Mouse (Mus musculus) E14TG2a.4 (cell line): ENCODE measurements around the gene Rabepk.
A peak's percentile ranks its signal among the peaks of the same experiment; 100 is the strongest.
"Not testable (repeated sequence)": the region's sequence is repeated elsewhere in the genome, so short reads cannot be mapped to it uniquely, and the experiment has no call there.

ENCODE experiments used
- H3K27me3 ChIP-seq: 2 replicates; pipeline ENCODE4 v1.6.1; 2014; ENCODE audit warnings: low read length, control low read depth; ENCODE audit not compliant: insufficient read depth
- H3K36me3 ChIP-seq: 2 replicates; pipeline ENCODE4 v1.6.1; 2014; ENCODE audit warnings: low read length, control low read depth; ENCODE audit not compliant: insufficient read depth
- H3K4me1 ChIP-seq: replicated peaks from 2 replicates; pipeline ENCODE4 v1.6.1; 2014; ENCODE audit warnings: low read depth, low read length, control low read depth
- H3K4me3 ChIP-seq: replicated peaks from 2 replicates; pipeline ENCODE4 v1.5.1; 2014; ENCODE audit warnings: mild to moderate bottlenecking, low read length
- H3K9me3 ChIP-seq: 2 replicates; pipeline ENCODE4 v1.6.1; 2014; ENCODE audit warnings: low read length, control low read depth
- CTCF ChIP-seq: conservative IDR thresholded peaks from 2 replicates; pipeline ENCODE4 v1.5.1; 2014; ENCODE audit warnings: low read length
- NANOG ChIP-seq: IDR thresholded peaks from 2 replicates; pipeline ENCODE4 v1.6.1; 2014; ENCODE audit warnings: borderline replicate concordance, low read length, mixed read lengths
- POU5F1 ChIP-seq: IDR thresholded peaks from 2 replicates; pipeline ENCODE4 v1.6.1; 2014; ENCODE audit warnings: low read length, borderline replicate concordance

Gene Rabepk

DNA sequence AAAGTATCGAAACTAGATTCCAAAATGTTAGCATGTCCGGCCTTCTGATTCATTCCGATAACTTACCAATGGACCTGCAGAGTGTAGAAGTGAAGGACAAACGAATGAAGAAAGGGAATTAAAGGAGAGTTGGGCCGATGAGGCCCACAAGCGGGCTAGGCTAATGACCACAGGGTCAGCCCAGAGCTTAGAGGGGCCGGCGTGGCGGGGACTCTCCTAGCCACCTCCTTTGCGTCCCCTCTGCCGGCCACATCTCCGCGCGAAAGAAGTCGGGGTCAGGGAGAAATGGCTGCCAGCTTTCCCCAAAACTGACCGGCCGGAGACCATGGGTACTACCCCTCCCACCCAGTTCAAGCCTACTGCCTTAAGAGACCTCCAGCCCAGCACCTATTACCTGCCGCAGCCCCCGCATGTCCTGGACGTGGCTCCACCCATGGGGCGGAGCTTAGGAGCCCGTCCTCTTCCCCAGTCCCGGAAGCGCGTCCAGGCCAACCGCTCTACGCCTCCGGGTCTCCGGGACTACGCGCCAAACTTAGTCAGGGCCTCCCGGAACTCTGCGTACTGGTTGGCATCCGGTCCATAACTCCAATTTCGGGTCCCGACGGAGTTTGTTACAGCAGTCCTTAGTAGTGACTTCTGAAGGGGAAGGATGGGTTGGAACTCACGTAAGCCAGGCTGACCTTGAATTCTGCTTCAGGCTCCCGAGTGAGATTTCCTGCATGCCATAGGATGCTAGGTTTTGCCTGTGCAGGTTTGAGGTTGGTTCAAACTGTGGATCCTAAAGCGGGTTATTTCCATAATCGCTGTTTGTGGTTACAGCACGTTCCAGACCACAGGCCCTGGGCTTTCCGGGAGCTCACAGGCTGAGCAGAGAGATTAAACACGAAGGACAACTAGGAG is at the start of gene Rabepk:
TSS of gene Rabepk (minus strand) at position 556 of the 900 bp plus-strand sequence.
- no peaks in the 10 kb centered on the region for H3K27me3 ChIP-seq
- peaks cover 35% of the 10 kb centered on the region for H3K36me3 ChIP-seq
- TF ChIP-seq POU5F1 (no peak), CTCF (no peak), NANOG (no peak)
- H3K9me3 ChIP-seq, result no peaks in the 10 kb centered on the region
- peaks cover 41% of the 10 kb centered on the region for H3K4me1 ChIP-seq
- H3K4me3 ChIP-seq, result peak within 1 kb of the TSS; percentile 89

DNA sequence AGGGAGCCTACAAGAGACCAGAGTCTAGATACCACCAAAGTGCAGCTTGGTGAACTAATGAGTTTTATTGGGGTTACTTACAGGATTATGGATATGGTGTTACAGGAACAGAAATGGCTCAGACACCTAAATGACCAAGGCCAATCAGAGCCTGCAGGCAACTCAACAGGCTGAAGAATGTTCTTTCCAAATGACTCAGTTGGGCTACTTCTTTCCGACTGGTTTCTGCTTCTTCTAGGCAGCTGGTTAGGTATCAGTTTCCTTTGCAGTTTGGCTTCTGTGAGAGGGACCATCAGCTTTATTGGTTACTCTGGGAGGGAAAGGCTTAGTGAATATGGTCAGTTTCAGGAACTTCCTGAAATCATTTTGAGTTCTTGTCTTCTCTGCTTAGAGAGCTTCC is 48.0 kb upstream of the Rabepk start:
- Histone ChIP-seq H3K9me3 (no peaks in the 10 kb centered on the region), H3K36me3 (peaks cover 37% of the 10 kb centered on the region), H3K4me3 (no peak overlapping the region), H3K4me1 (peaks cover 7% of the 10 kb centered on the region), H3K27me3 (no peaks in the 10 kb centered on the region)
- TF ChIP-seq NANOG, result no peak
- TF ChIP-seq CTCF, result no peak
- TF ChIP-seq POU5F1, result no peak

DNA sequence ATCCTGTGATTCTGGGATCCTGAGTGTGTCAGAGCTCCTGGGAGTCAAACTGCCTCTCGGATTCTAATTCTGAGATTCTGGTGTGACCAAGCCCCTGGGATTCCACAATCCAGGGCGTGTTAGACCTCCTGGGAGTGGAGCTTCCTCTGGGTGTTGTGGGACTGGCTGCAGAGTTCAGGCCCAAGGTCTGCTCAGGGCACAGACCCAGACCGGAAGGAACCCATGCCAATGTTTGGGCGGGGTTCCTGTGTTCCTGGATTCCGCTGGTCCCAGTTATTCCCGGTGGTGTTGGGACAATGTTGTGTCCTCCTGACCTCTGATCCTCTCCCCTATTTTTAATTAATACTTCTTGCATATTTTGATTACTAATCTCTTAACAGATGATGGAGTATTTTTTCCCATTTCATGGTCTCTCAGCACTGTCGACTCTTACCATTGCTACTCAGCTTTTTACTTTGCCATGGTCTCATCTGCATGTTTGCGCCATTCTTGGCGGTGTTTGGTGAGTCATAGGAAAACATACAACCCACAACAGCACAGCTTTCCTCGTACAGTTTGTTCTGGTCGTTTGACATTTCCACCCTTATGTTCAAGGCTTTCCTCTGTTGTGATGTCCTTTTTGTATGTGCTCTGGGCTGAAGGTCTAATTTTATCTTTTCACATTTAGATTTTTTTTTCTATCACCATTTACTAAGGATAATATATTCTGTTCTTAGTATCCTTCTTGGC is 43.7 kb upstream of the Rabepk start:
- H3K9me3 ChIP-seq, result no peaks in the 10 kb centered on the region
- H3K36me3 ChIP-seq, result no peaks in the 10 kb centered on the region
- H3K4me1 ChIP-seq, result peaks cover 10% of the 10 kb centered on the region
- TF ChIP-seq NANOG (no peak), CTCF (no peak), POU5F1 (no peak)
- no peaks in the 10 kb centered on the region for H3K27me3 ChIP-seq
- no peak overlapping the region for H3K4me3 ChIP-seq

- Histone ChIP-seq H3K4me3 (no peak overlapping the region), H3K9me3 (no peaks in the 10 kb centered on the region), H3K4me1 (peaks cover 15% of the 10 kb centered on the region), H3K36me3 (no peaks in the 10 kb centered on the region), H3K27me3 (no peaks in the 10 kb centered on the region)
- TF ChIP-seq POU5F1 (no peak), NANOG (no peak), CTCF (no peak)
These were observed 42.0 kb upstream of the Rabepk start for GRCm38 (mm10) chr2:34841706-34842105.

DNA sequence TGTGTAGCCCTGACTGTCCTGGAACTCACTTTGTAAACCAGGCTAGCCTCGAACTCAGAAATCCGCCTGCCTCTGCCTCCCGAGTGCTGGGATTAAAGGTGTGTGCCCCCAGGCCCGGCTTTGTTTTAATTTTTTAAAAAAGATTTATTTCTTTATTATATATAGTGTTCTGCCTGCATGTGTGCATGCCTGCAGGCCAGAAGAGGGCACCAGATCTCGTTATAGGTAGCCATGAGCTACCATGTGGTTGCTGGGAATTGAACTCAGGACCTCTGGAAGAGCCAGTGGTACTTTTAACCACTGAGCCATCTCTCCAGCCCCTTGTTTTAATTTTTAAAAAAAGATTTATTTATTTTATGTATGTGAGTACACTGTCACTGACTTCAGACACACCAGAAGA is 40.4 kb upstream of the Rabepk start:
- H3K36me3 ChIP-seq, H3K9me3 ChIP-seq, H3K27me3 ChIP-seq, H3K4me3 ChIP-seq: not testable (repeated sequence)
- peaks cover 25% of the 10 kb centered on the region for H3K4me1 ChIP-seq

GRCm38 (mm10) chr2:34835669-34836068 is 36.0 kb upstream of the Rabepk start:
- no peaks in the 10 kb centered on the region for H3K36me3 ChIP-seq
- no peaks in the 10 kb centered on the region for H3K27me3 ChIP-seq
- H3K9me3 ChIP-seq, result peaks cover 4% of the 10 kb centered on the region
- H3K4me3 ChIP-seq, result no peak overlapping the region
- TF ChIP-seq POU5F1 (no peak), NANOG (0 out of 2 replicates have a peak, but pooled peaks have one; percentile 18), CTCF (no peak)
- H3K4me1 ChIP-seq, result peaks cover 18% of the 10 kb centered on the region

DNA sequence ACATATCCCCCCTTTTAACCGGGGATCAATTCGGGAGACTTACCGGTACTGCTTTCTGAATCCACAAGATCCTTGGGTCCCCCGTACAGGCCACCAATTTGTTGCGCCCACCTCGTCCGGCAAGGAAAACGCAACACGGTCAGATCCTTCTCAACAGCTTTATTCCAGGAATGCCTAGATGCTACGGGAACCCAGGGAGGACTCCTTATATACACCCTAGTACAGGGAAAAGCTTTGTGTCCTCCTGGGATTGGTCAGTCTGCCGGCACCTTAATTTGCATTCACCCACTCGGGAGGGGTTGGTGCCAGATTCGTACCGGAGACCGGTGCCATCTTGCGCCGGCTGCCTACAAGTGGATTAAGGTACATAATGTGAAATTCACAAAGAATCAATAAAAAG is 33.9 kb upstream of the Rabepk start:
- Histone ChIP-seq H3K36me3 (peaks cover 6% of the 10 kb centered on the region; the same call in 1 of the 2 replicates), H3K4me1 (peaks cover 18% of the 10 kb centered on the region), H3K9me3 (peaks cover 22% of the 10 kb centered on the region), H3K4me3 (no peak overlapping the region), H3K27me3 (no peaks in the 10 kb centered on the region)
- no peak for TF ChIP-seq POU5F1
- no peak for TF ChIP-seq CTCF
- no peak for TF ChIP-seq NANOG

DNA sequence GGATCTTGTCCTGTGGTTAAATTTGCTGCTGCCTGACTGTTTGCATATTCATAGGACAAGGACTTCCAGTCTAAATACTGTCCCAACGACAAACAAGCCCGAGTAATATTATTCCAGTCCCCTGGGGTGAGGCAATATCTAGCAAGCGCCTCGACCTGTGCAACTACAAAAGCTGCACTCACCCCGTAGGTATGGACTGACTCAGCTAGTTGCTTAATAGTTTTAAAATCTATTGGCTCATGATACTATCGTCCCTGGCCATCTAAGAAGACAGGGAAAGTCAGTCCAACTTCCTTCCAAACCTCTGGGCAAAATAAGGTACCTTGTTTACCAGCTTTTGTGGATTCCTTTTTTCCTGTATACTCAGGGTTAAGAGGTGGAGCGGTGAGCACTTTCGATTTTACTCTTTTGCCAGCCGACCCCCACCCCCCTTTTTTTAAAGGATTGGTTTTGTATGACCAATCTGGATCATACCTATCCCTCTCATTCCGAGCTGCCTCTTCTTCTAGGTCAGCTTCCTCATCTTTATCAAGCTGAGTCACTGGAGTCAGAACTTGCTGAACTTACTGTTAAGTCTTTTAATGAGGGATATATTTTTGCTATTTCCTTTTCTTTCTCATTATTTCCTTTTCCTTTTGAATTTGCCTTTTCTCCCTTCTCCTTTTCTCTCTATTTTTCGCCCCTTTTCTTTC is 33.2 kb upstream of the Rabepk start, which contains the start of gene Gm34653:
TSS of gene Gm34653 (plus strand) at position 242 of the 692 bp plus-strand sequence.
- not testable (repeated sequence) for H3K4me3 ChIP-seq, H3K36me3 ChIP-seq, H3K27me3 ChIP-seq
- Histone ChIP-seq H3K4me1 (peaks cover 18% of the 10 kb centered on the region), H3K9me3 (peaks cover 22% of the 10 kb centered on the region)

DNA sequence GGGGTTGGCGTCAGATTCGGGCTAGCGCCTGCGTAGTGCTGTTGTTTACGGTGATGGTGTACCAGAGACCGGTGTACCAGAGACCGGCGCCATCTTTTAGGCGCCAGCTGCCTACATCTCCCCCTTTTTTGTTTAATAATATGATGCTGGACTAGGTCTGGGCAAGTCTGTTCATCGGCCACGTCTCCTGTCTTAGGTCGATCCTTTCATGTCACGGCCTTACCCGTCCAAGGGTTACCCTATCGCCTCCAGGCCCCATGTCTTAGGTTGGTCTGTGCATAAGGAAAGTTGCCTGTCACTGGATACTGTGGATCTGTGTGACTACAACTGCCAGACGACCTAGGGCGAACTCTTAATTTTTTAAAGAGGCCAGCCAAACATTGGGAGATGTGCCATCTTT is 30.4 kb upstream of the Rabepk start:
- H3K27me3 ChIP-seq, H3K36me3 ChIP-seq, H3K4me3 ChIP-seq: not testable (repeated sequence)
- H3K4me1 ChIP-seq, result peaks cover 12% of the 10 kb centered on the region
- peaks cover 22% of the 10 kb centered on the region for H3K9me3 ChIP-seq
